In the genomic region with DNA sequence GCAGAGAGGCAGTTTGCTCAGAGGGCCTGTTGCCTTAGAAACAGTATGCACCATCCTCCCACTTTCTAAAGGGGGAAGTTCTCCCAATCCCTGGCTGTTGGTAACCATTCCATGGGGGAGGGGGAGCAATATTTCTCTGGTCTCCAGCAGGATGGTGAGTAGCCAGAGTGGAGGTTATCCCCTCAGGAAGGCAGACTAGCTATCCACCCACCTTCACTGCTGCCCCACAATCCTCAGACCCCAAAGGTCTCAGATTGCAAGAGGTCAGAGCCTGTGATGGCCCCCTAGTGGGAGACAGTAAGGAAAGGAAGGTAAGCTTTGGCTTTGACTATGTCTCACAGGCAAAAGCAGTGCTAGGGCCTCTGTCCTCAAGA, we compare ENCODE assay signal across 11 mouse cellular contexts. TPM values are rescaled to one million over a fixed set of nuclear protein-coding genes. Genes with fewer than 3 reads are reported as not detected.
DNase-seq lines count a peak whose midpoint lies in the region; ATAC-seq and TF ChIP-seq lines count a peak whose summit lies in the region.
"Had no signal": no experiment of that assay in that cellular context is flagged by ENCODE, and none has a peak within 500 bp of the region (broad histone marks: within the 10 kb centered on the region; RNA-seq: fewer than 3 reads in every experiment).

No protein-coding gene starts in this region.

- TF ChIP-seq POLR2A in testis, adult 2 months (IDR thresholded peaks at IDR 0.05; ENCODE audit: control insufficient read depth, low read depth, low read length) = no peak

- H3K27me3 ChIP-seq in heart, embryonic 11.5 days (ENCODE audit: control insufficient read depth, insufficient read depth, low read length) = no peaks in the 10 kb centered on the region
- H3K27me3 ChIP-seq in testis, adult 2 months (ENCODE audit: control insufficient read depth, insufficient read depth, low read length) = no peaks in the 10 kb centered on the region
- H3K27me3 ChIP-seq in hindbrain, embryonic 16.5 days (replicated peaks; ENCODE audit: control insufficient read depth, insufficient read depth, low read length) = no peaks in the 10 kb centered on the region
- H3K27me3 ChIP-seq in stomach, embryonic 16.5 days (ENCODE audit: control insufficient read depth, insufficient read depth, low read length) = no peaks in the 10 kb centered on the region

- no peak overlapping the region for H3K4me2 ChIP-seq in heart, embryonic 11.5 days
- H3K4me2 ChIP-seq in hindbrain, embryonic 16.5 days (ENCODE audit: low read length) = peak overlapping the region; percentile 75
- H3K4me2 ChIP-seq in stomach, embryonic 16.5 days (ENCODE audit: low read depth, low read length) = no peak overlapping the region

- DNase-seq in heart, adult 18-20 months = no peak
- DNase-seq in testis, postnatal 10 days (ENCODE audit: low spot score) = no peak
- no peak for DNase-seq in spleen, adult 12 weeks (ENCODE audit: low spot score)
- no peak for DNase-seq in gastrocnemius, postnatal 4 days (ENCODE audit: low spot score in 2 of 2)
- DNase-seq: kidney, postnatal 4 days had no signal

- peaks cover 9% of the 10 kb centered on the region for H3K36me3 ChIP-seq in heart, embryonic 11.5 days (ENCODE audit: control insufficient read depth, insufficient read depth, low read length)
- no peaks in the 10 kb centered on the region for H3K36me3 ChIP-seq in testis, adult 2 months (ENCODE audit: control insufficient read depth, insufficient read depth, low read length)
- H3K36me3 ChIP-seq in hindbrain, embryonic 16.5 days (ENCODE audit: control insufficient read depth, insufficient read depth, low read length) = peaks cover 7% of the 10 kb centered on the region
- peaks cover 6% of the 10 kb centered on the region; the same call in 1 of the 2 replicates for H3K36me3 ChIP-seq in stomach, embryonic 16.5 days (ENCODE audit: control insufficient read depth, insufficient read depth, low read length)

- no peak overlapping the region for H3K4me3 ChIP-seq in heart, embryonic 11.5 days (ENCODE audit: low read depth, low read length)
- peak overlapping the region; percentile 69 for H3K4me3 ChIP-seq in testis, adult 2 months (ENCODE audit: control insufficient read depth, low read depth, low read length)
- H3K4me3 ChIP-seq in hindbrain, embryonic 16.5 days (ENCODE audit: low read length) = no peak overlapping the region
- no peak overlapping the region for H3K4me3 ChIP-seq in stomach, embryonic 16.5 days (replicated peaks; ENCODE audit: low read length)
- H3K4me3 ChIP-seq: megakaryocyte, embryonic 14.5 days had no signal

- no peak for TF ChIP-seq CTCF in testis, adult 2 months (IDR thresholded peaks at IDR 0.05; ENCODE audit: control insufficient read depth, insufficient read depth, insufficient replicate concordance, low read depth, low read length)

- H3K9ac ChIP-seq in heart, embryonic 11.5 days (ENCODE audit: low read depth, low read length) = no peak overlapping the region
- peak overlapping the region; percentile 2; the same call in 1 of the 2 replicates for H3K9ac ChIP-seq in hindbrain, embryonic 16.5 days (ENCODE audit: low read depth, low read length)
- H3K9ac ChIP-seq in stomach, embryonic 16.5 days (ENCODE audit: low read length) = 0 out of 2 replicates have a peak overlapping the region, but pooled peaks have one; percentile 20

- no peaks in the 10 kb centered on the region for H3K9me3 ChIP-seq in heart, embryonic 11.5 days (replicated peaks; ENCODE audit: control insufficient read depth, low read length)
- H3K9me3 ChIP-seq in hindbrain, embryonic 16.5 days (ENCODE audit: control insufficient read depth, low read length) = no peaks in the 10 kb centered on the region
- no peaks in the 10 kb centered on the region for H3K9me3 ChIP-seq in stomach, embryonic 16.5 days (replicated peaks; ENCODE audit: control insufficient read depth, low read length)
- H3K9me3 ChIP-seq: megakaryocyte, embryonic 14.5 days had no signal

- H3K4me1 ChIP-seq in heart, embryonic 11.5 days (ENCODE audit: control insufficient read depth, insufficient read depth, low read length) = peaks cover 71% of the 10 kb centered on the region
- H3K4me1 ChIP-seq in testis, adult 2 months (ENCODE audit: control insufficient read depth, insufficient read depth, low read length) = peaks cover 35% of the 10 kb centered on the region
- peaks cover 71% of the 10 kb centered on the region for H3K4me1 ChIP-seq in hindbrain, embryonic 16.5 days (ENCODE audit: control insufficient read depth, insufficient read depth, low read depth, low read length)
- peaks cover 72% of the 10 kb centered on the region for H3K4me1 ChIP-seq in stomach, embryonic 16.5 days (ENCODE audit: control insufficient read depth, insufficient read depth, low read length)

- 0 out of 2 replicates have a peak overlapping the region, but pooled peaks have one; percentile 22 for H3K27ac ChIP-seq in heart, embryonic 11.5 days (ENCODE audit: low read depth, low read length)
- H3K27ac ChIP-seq in testis, adult 2 months (ENCODE audit: control insufficient read depth, insufficient read depth, low read depth, low read length) = 0 out of 2 replicates have a peak overlapping the region, but pooled peaks have one; percentile 26
- peak overlapping the region; percentile 76 for H3K27ac ChIP-seq in hindbrain, embryonic 16.5 days (ENCODE audit: low read depth, low read length)
- peak overlapping the region; percentile 22 for H3K27ac ChIP-seq in stomach, embryonic 16.5 days (ENCODE audit: low read length)

- no peak for ATAC-seq in heart, embryonic 11.5 days (replicated peaks; ENCODE audit: insufficient number of reproducible peaks, low FRiP score, low TSS enrichment)
- ATAC-seq in hindbrain, embryonic 16.5 days = no peak
- ATAC-seq in stomach, embryonic 16.5 days (ENCODE audit: insufficient read depth, low FRiP score) = no peak

RNA-seq across cellular contexts. Expression of gene Itm2c, which starts 5.3 kb away (rescaled TPM):
- 146 and 150 TPM in 2 replicates for polyA plus RNA-seq in heart, embryonic 11.5 days (2014; fragmentation: Nextera tagmentation; extraction: Ambion mirVana)
- total RNA-seq in heart, adult 18-20 months (2021) = 10 to 100 TPM; 57.1 to 65.4 TPM
- 69.6 and 72.5 TPM in 2 replicates for polyA plus RNA-seq in testis, adult 2 months (2012; rRNA removed)
- 223 and 225 TPM in 2 replicates for polyA plus RNA-seq in hindbrain, embryonic 16.5 days (2015; fragmentation: Nextera tagmentation; extraction: Ambion mirVana)
- polyA plus RNA-seq in stomach, embryonic 16.5 days (2015; fragmentation: Nextera tagmentation; extraction: Ambion mirVana) = 168 and 175 TPM in 2 replicates
- 10 to 100 TPM; 79.6 to 80.8 TPM for total RNA-seq in gastrocnemius, postnatal 4 days (2021)

RNA-seq across cellular contexts. Expression of gene 4933407L21Rik, which starts 28.9 kb away (rescaled TPM):
- not detected in 2 replicates for polyA plus RNA-seq in heart, embryonic 11.5 days (2014; fragmentation: Nextera tagmentation; extraction: Ambion mirVana)
- total RNA-seq in heart, adult 18-20 months (2021) = not detected
- polyA plus RNA-seq in testis, adult 2 months (2012; rRNA removed) = 1.6 TPM in 2 replicates
- 7.5 and 9.5 TPM in 2 replicates for polyA plus RNA-seq in hindbrain, embryonic 16.5 days (2015; fragmentation: Nextera tagmentation; extraction: Ambion mirVana)
- 0.44 and 0.51 TPM in 2 replicates for polyA plus RNA-seq in stomach, embryonic 16.5 days (2015; fragmentation: Nextera tagmentation; extraction: Ambion mirVana)
- total RNA-seq in gastrocnemius, postnatal 4 days (2021) = under 1 TPM; 0.39 to 0.96 TPM
- total RNA-seq: common myeloid progenitor, adult 5-6 weeks had no signal

Comparison
In these comparisons a context has a peak if more than half of its experiments do, and no peak if none do; other contexts are left out.
1. H3K27ac ChIP-seq: peak in every context shown above with its lines; median percentile 76 in hindbrain, embryonic 16.5 days; 26 in testis, adult 2 months; 22 in heart, embryonic 11.5 days; 22 in stomach, embryonic 16.5 days.